Mouse (Mus musculus): ENCODE data around the gene Sh3kbp1.

DNA sequence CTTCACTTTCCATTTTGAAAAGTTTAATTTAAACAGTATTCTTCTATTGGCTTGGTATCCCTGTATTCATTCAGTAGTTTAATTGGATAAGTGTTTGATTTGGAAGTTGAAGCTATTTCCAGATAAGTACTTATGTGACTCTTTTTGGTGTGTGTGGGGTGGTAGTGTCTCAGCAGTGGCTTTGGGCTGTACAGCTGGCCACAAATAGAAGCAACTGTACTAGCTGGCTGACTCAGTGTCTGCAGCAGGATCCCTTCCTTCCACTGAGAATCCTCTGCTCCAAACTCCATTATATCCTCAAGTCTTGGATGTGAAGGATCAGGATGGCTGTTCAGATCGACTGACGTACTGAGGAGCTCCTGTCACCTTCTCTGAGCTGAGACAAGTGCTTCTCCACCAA lies 190.4 kb downstream of the Sh3kbp1 start:
- no peak for TF ChIP-seq POLR2A (IDR thresholded peaks at IDR 0.05; ENCODE audit: low read depth, low read length)
- TF ChIP-seq CTCF (IDR thresholded peaks at IDR 0.05; ENCODE audit: extremely low read depth, insufficient read depth, insufficient read length, insufficient replicate concordance): no peak

Measured in spleen, adult 2 months (tissue).